Mouse (Mus musculus): ENCODE measurements around the gene Zer1. TPM values are rescaled to one million over a fixed set of nuclear protein-coding genes. Genes with fewer than 3 reads are reported as not detected.
A peak's percentile ranks its signal among the peaks of the same experiment; 100 is the strongest.

The Zer1 gene
- polyA plus RNA-seq, 1 experiment from 2014 or later = 5.6 TPM

- H3K27ac ChIP-seq (replicated peaks) = peak overlapping the region; percentile 93
- H3K27me3 ChIP-seq (replicated peaks) = no peaks in the 10 kb centered on the region
- peaks cover 16% of the 10 kb centered on the region for H3K36me3 ChIP-seq
- peak overlapping the region; percentile 63; the same call in 1 of the 2 replicates for H3K9ac ChIP-seq
- no peaks in the 10 kb centered on the region for H3K9me3 ChIP-seq
- no peak for ATAC-seq (ENCODE audit: extremely low read depth, insufficient number of reproducible peaks, low FRiP score, low TSS enrichment)
- peaks cover 24% of the 10 kb centered on the region for H3K4me1 ChIP-seq
- H3K4me2 ChIP-seq = peak overlapping the region; percentile 99
- H3K4me3 ChIP-seq = peak overlapping the region; percentile 75
- WGBS = 64% methylated on average over 6 of the region's 6 CpGs
Observed at GRCm38 (mm10) chr2:30076959-30077358, 47.4 kb downstream of the Zer1 start.

DNA sequence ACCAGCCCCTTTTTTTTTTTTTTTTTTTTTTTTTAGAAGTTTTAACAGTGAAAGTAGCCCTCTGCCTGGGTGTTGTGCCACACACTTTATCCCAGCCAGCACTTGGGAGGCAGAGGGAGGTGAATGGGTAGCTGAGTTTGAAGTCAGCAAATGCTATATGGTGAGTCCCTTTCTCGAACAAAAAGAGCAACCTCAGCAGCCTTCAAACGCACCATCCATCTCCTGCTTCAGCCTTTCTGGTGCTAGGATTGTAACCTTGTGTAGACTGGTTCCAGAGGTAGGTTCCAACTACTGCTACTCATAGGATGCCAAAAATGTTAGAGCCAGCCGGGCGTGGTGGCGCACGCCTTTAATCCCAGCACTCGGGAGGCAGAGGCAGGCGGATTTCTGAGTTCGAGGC is 47.9 kb downstream of the Zer1 start:
- H3K27ac ChIP-seq (replicated peaks) = no peak overlapping the region
- H3K9ac ChIP-seq = no peak overlapping the region
- H3K4me3 ChIP-seq = no peak overlapping the region
- H3K4me1 ChIP-seq = peaks cover 24% of the 10 kb centered on the region
- H3K36me3 ChIP-seq = peaks cover 20% of the 10 kb centered on the region
- no peak for ATAC-seq (ENCODE audit: extremely low read depth, insufficient number of reproducible peaks, low FRiP score, low TSS enrichment)
- H3K4me2 ChIP-seq = no peak overlapping the region
- WGBS = 90% methylated on average over 8 of the region's 9 CpGs
- H3K27me3 ChIP-seq (replicated peaks) = no peaks in the 10 kb centered on the region
- no peaks in the 10 kb centered on the region for H3K9me3 ChIP-seq

DNA sequence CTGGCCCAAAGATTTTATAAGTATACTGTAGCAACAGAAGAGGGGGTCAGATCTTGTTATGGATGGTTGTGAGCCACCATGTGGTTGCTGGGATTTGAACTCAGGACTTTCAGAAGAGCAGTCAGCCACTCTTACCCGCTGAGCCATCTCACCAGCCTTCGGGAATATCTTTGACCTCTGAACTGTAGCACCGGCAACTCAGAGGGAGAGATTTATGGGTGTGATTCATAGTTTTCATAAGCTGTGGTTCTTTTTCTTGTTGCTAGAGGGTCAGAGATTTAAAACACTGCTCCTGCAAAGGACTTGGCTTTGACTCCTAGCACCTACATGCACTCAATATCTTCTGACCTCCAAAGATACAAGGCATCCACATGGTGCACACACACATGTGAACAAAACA is 48.8 kb downstream of the Zer1 start:
- Histone ChIP-seq H3K4me1 (peaks cover 24% of the 10 kb centered on the region), H3K9ac (no peak overlapping the region), H3K9me3 (no peaks in the 10 kb centered on the region), H3K36me3 (peaks cover 22% of the 10 kb centered on the region), H3K4me3 (no peak overlapping the region), H3K27ac (replicated peaks) (no peak overlapping the region), H3K4me2 (no peak overlapping the region), H3K27me3 (replicated peaks) (no peaks in the 10 kb centered on the region)
- no peak for ATAC-seq (ENCODE audit: extremely low read depth, insufficient number of reproducible peaks, low FRiP score, low TSS enrichment)
- WGBS = 79% methylated on average over 3 of the region's 3 CpGs

DNA sequence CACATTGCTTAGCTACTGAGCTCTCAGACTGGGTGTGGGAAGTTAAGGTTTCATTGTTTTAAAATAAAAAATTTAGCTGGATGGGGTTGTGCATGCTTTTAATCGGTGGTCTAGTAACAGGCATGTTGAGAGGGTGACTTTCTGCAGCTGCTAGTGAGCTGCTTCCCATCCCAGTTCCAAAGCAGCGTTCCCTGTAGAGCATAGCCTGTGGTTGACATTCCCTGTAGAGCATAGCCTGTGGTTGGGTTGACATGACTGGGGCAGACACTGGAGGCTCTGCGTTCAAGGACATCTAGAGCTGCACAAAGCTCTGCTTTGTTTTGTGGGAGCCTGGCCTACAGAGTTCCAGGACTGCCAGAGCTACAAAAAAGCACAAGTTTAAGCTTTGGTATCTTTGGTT is 51.1 kb downstream of the Zer1 start:
- Histone ChIP-seq H3K4me3 (no peak overlapping the region), H3K9ac (no peak overlapping the region), H3K27ac (replicated peaks) (no peak overlapping the region), H3K27me3 (replicated peaks) (no peaks in the 10 kb centered on the region), H3K36me3 (peaks cover 45% of the 10 kb centered on the region), H3K4me2 (no peak overlapping the region), H3K9me3 (no peaks in the 10 kb centered on the region), H3K4me1 (peaks cover 11% of the 10 kb centered on the region)
- ATAC-seq (ENCODE audit: extremely low read depth, insufficient number of reproducible peaks, low FRiP score, low TSS enrichment) = no peak
- WGBS = 75% methylated on average over 3 of the region's 3 CpGs

DNA sequence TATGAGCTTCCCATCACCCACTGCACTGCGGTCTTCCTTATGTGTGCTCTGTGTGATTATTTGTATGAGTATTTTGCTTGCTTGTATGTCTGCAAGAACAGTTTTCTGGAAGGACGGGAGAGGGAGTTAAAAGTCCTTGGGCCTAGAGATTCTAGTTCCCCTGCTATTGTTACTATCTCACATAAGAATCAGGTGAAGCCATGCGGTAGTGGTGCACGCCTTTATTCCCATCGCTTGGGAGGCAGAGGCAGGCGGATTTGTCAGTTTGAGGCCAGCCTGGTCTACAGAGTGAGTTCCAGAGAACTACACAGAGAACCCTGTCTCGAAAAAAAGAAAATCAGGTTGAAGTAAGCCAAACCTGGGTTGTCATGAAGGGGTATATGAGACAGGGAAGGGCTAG is 51.5 kb downstream of the Zer1 start:
- Histone ChIP-seq H3K4me1 (peaks cover 13% of the 10 kb centered on the region), H3K27me3 (replicated peaks) (no peaks in the 10 kb centered on the region), H3K4me2 (no peak overlapping the region), H3K9ac (no peak overlapping the region), H3K27ac (replicated peaks) (no peak overlapping the region), H3K36me3 (peaks cover 49% of the 10 kb centered on the region), H3K4me3 (no peak overlapping the region), H3K9me3 (no peaks in the 10 kb centered on the region)
- 72% methylated on average over 7 of the region's 7 CpGs for WGBS
- no peak for ATAC-seq (ENCODE audit: extremely low read depth, insufficient number of reproducible peaks, low FRiP score, low TSS enrichment)

GRCm38 (mm10) chr2:30067962-30068361 is 56.4 kb downstream of the Zer1 start:
- peaks cover 42% of the 10 kb centered on the region for H3K36me3 ChIP-seq
- peaks cover 38% of the 10 kb centered on the region for H3K4me1 ChIP-seq
- 36% methylated on average over 7 of the region's 7 CpGs for WGBS
- H3K27me3 ChIP-seq (replicated peaks) = no peaks in the 10 kb centered on the region
- H3K27ac ChIP-seq (replicated peaks) = no peak overlapping the region
- ATAC-seq (ENCODE audit: extremely low read depth, insufficient number of reproducible peaks, low FRiP score, low TSS enrichment) = no peak
- peak overlapping the region; percentile 76 for H3K4me2 ChIP-seq
- peak overlapping the region; percentile 100 for H3K4me3 ChIP-seq
- H3K9ac ChIP-seq = peak overlapping the region; percentile 98
- no peaks in the 10 kb centered on the region for H3K9me3 ChIP-seq

DNA sequence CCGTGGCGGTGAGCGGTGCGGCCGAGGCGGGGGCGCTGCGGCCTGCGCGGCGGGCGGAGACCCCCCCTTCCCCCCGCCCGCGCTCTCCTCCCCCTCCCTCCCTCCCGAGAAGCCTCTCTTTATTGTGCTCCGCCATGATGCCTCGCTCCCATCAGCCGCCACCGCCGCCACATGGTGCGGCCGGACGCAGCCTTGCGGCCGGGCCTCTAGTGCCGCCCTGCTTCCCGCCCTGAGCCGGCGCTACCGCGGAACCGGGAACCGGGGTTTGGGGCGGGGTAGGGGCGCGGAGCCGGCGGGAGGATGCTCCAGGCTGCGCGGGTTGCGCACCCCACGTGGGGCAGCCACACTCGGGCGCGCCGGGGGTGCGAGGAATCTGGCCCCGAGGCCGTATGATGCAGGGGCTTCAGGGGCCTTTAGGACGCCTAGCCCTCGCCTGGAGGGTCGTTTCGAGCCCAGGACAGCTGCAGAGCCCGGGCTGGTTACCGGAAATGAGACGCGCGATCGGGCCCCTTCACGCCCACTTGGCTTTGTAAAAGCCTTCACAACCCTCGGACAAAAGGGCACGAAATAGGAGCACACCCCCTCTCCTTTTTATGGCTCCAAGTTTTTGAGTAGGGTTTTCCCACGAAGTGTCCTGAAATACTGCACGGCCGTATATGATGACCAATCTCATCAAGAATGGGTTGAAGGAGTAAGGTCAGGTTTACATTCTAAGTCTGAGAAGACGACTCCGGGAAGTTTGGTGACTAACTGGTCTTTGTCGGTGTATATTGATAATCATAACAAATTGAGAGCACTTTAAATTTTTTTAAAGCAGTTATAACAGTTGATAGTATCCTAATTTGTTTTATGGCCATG is 57.1 kb downstream of the Zer1 start:
- WGBS = under 1% methylated on average over 48 of the region's 69 CpGs
- H3K9me3 ChIP-seq = no peaks in the 10 kb centered on the region
- H3K36me3 ChIP-seq = peaks cover 35% of the 10 kb centered on the region
- H3K4me1 ChIP-seq = peaks cover 40% of the 10 kb centered on the region
- no peak for ATAC-seq (ENCODE audit: extremely low read depth, insufficient number of reproducible peaks, low FRiP score, low TSS enrichment)
- H3K4me2 ChIP-seq = peak overlapping the region; percentile 76
- H3K27me3 ChIP-seq (replicated peaks) = no peaks in the 10 kb centered on the region
- peak overlapping the region; percentile 98 for H3K9ac ChIP-seq
- H3K27ac ChIP-seq (replicated peaks) = peak overlapping the region; percentile 98
- H3K4me3 ChIP-seq = peak overlapping the region; percentile 100

DNA sequence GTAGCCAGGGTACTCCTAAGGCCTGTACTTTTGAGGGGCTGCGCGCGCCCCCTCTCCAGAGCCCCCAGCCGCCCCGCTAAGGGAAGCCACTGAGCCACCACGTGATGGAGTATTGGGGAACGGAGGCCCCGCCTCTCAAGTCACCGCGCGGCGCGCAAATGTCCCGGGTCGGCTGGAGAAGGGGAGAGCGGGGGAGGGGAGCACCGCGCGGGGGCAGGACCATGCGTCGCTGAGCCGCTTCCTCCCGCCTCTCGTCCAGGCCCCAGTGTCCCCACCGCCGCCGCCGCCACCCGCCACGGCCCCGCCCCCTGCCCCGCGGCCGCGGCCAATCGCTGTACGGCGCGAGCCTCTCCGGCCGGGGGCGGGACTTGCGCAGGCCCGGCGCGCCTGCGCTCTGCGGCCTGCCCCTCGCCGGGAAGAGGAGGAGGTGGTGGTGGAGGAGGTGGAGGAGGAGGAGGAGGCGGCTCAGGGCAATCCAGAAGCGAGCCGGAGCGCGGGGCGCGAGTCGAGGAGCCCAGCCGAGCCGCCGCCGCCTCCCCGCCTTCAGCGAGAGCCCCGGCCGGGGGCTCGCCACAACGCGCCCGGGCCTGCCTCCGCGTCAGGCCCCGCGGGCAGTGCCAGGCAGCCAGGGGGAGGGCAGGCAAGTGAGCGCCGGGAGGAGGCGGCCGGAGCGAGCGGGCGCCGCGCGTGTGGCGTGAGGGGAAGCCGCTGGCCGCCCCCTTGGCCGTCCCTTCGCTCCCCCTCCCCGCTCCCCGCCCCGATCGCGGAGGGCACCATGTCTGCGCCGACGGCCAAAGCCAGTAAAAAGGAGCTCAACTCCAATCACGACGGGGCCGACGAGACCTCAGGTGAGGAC is 58.1 kb downstream of the Zer1 start:
- Histone ChIP-seq H3K36me3 (peaks cover 30% of the 10 kb centered on the region), H3K4me3 (peak overlapping the region; percentile 100), H3K27ac (replicated peaks) (peak overlapping the region; percentile 98), H3K4me2 (peak overlapping the region; percentile 76), H3K4me1 (peaks cover 44% of the 10 kb centered on the region), H3K9ac (peak overlapping the region; percentile 98), H3K9me3 (no peaks in the 10 kb centered on the region), H3K27me3 (replicated peaks) (no peaks in the 10 kb centered on the region)
- under 1% methylated on average over 78 of the region's 101 CpGs for whole genome bisulfite sequencing
- peak; percentile 94 for ATAC-seq (ENCODE audit: extremely low read depth, insufficient number of reproducible peaks, low FRiP score, low TSS enrichment)

GRCm38 (mm10) chr2:30064298-30064697 is 60.1 kb downstream of the Zer1 start:
- peak overlapping the region; percentile 90 for H3K9ac ChIP-seq
- H3K4me2 ChIP-seq = peak overlapping the region; percentile 80
- peaks cover 47% of the 10 kb centered on the region for H3K4me1 ChIP-seq
- H3K9me3 ChIP-seq = no peaks in the 10 kb centered on the region
- H3K4me3 ChIP-seq = 0 out of 2 replicates have a peak overlapping the region, but pooled peaks have one; percentile 69
- ATAC-seq (ENCODE audit: extremely low read depth, insufficient number of reproducible peaks, low FRiP score, low TSS enrichment) = no peak
- 34% methylated on average over 3 of the region's 3 CpGs for WGBS
- no peaks in the 10 kb centered on the region for H3K27me3 ChIP-seq (replicated peaks)
- H3K27ac ChIP-seq (replicated peaks) = peak overlapping the region; percentile 94
- peaks cover 14% of the 10 kb centered on the region for H3K36me3 ChIP-seq

DNA sequence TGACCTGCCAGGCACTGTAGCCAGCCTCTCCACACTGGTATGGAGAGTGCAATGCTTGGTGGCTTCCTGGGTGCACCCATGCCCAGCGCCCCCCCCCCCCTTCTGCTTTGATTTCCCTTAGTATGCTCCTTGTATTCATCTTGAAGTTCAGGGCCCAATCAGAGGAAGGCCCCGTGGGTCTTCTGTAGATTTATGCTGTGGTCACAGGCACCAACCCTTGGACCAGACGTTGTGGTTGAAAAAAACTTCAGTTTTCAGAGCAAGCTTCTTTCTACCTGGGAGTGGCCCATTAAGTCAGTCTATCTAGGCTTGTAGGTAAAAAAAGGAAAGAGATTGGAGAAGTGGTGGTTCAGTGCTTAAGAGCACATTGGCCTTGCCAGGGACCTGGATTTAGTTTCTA is 60.6 kb downstream of the Zer1 start:
- Histone ChIP-seq H3K36me3 (peaks cover 9% of the 10 kb centered on the region), H3K9me3 (no peaks in the 10 kb centered on the region), H3K4me3 (peak overlapping the region; percentile 69), H3K9ac (peak overlapping the region; percentile 90), H3K4me2 (peak overlapping the region; percentile 80), H3K4me1 (peaks cover 47% of the 10 kb centered on the region), H3K27ac (replicated peaks) (peak overlapping the region; percentile 94), H3K27me3 (replicated peaks) (no peaks in the 10 kb centered on the region)
- no peak for ATAC-seq (ENCODE audit: extremely low read depth, insufficient number of reproducible peaks, low FRiP score, low TSS enrichment)
- 21% methylated on average over 2 of the region's 3 CpGs for WGBS

DNA sequence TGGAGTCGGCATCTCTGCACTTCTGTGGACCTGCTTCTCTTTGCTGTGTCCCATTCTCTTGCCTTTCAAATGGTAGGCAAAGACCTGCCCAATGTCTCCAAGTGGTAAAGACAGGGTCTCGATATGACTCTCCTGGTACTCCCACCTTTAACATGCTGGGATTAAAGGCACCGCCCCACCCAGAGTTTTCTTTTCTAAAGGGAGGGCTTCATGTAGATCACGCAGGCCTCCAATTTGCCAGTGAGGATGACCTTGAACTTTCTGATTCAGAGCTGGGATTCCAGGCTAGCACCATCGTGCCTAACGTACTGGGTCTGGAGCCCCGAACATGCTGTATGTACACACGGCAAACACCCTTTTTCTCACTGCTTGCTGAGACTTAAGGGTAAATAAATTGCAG is 61.1 kb downstream of the Zer1 start:
- Histone ChIP-seq H3K4me1 (peaks cover 43% of the 10 kb centered on the region), H3K36me3 (peaks cover 4% of the 10 kb centered on the region), H3K4me3 (peak overlapping the region; percentile 69), H3K9ac (peak overlapping the region; percentile 90), H3K27me3 (replicated peaks) (no peaks in the 10 kb centered on the region), H3K27ac (replicated peaks) (peak overlapping the region; percentile 94), H3K9me3 (no peaks in the 10 kb centered on the region), H3K4me2 (peak overlapping the region; percentile 80)
- no peak for ATAC-seq (ENCODE audit: extremely low read depth, insufficient number of reproducible peaks, low FRiP score, low TSS enrichment)
- WGBS = 7% methylated on average over 8 of the region's 8 CpGs
